Mouse (Mus musculus) intestine, embryonic 16.5 days (tissue): ENCODE data around the gene Nudt7. TPM values are rescaled to one million over a fixed set of nuclear protein-coding genes. Genes with fewer than 3 reads are reported as not detected.

Source experiments
- ATAC-seq: fragments of 200-750 bp; cut with Nextera tagmentation; 2 replicates; pipeline ENCODE4 v1.8.0; 2017; ENCODE audit warnings: moderate TSS enrichment, moderate library complexity
- H3K27ac ChIP-seq: fragments of 300-500 bp; sonication (generic); 2 replicates; pipeline ENCODE4 v1.5.1; 2014; ENCODE audit warnings: mild to moderate bottlenecking, low read length
- H3K27me3 ChIP-seq: fragments of 300-500 bp; sonication (generic); replicated peaks from 2 replicates; pipeline ENCODE4 v1.6.1; 2014; ENCODE audit warnings: low read length, control low read depth, mixed read lengths; ENCODE audit not compliant: control insufficient read depth, insufficient read depth
- H3K36me3 ChIP-seq: fragments of 300-500 bp; sonication (generic); 2 replicates; pipeline ENCODE4 v1.6.1; 2014; ENCODE audit warnings: low read length, control low read depth; ENCODE audit not compliant: control insufficient read depth, insufficient read depth
- H3K4me1 ChIP-seq: fragments of 300-500 bp; sonication (generic); 2 replicates; pipeline ENCODE4 v1.6.1; 2014; ENCODE audit warnings: low read length, control low read depth, mixed read lengths; ENCODE audit not compliant: control insufficient read depth, insufficient read depth
- H3K4me2 ChIP-seq: fragments of 300-500 bp; sonication (generic); 2 replicates; pipeline ENCODE4 v1.6.1; 2014; ENCODE audit warnings: low read depth, low read length, control low read depth
- H3K4me3 ChIP-seq: fragments of 300-500 bp; sonication (generic); 2 replicates; pipeline ENCODE4 v1.5.1; 2014; ENCODE audit warnings: mild to moderate bottlenecking, low read length
- H3K9ac ChIP-seq: fragments of 300-500 bp; sonication (generic); 2 replicates; pipeline ENCODE4 v1.6.1; 2014; ENCODE audit warnings: low read depth, low read length
- H3K9me3 ChIP-seq: fragments of 300-500 bp; sonication (generic); 2 replicates; pipeline ENCODE4 v1.6.1; 2016; ENCODE audit warnings: low read length, control low read depth; ENCODE audit not compliant: control insufficient read depth
- WGBS: fragments of 180-500 bp; shearing (Covaris S2); extraction: QIAGEN DNeasy Blood & Tissue Kit; methylation state at CpG from one replicate; pipeline ENCODE4 v1.1.7; 2014; 5-methylcytosine and 5-hydroxymethylcytosine counted together
- polyA plus RNA-seq: library from polyadenylated mRNA; unstranded; fragments of >200 nt; fragmentation: Nextera tagmentation; extraction: Ambion mirVana; gene quantifications from 2 replicates; pipeline ENCODE4 v1.2.1, GENCODE M21; 2015

Nudt7 gene
- polyA plus RNA-seq, 1 experiment from 2014 or later = 35.0 TPM

- H3K9me3 ChIP-seq = no peaks in the 10 kb centered on the region
- no peaks in the 10 kb centered on the region for H3K4me1 ChIP-seq
- WGBS = 68% methylated on average over 1 of the region's 1 CpGs
- no peaks in the 10 kb centered on the region for H3K27me3 ChIP-seq
- no peak for ATAC-seq
- no peak overlapping the region for H3K9ac ChIP-seq
- no peaks in the 10 kb centered on the region for H3K36me3 ChIP-seq
- no peak overlapping the region for H3K27ac ChIP-seq
- no peak overlapping the region for H3K4me2 ChIP-seq
- no peak overlapping the region for H3K4me3 ChIP-seq
These were observed 18.3 kb upstream of the Nudt7 start for GRCm38 (mm10) chr8:114115076-114115475.

- 12% methylated on average over 2 of the region's 2 CpGs for WGBS
- no peak for ATAC-seq
- no peak overlapping the region for H3K4me3 ChIP-seq
These were observed 17.3 kb upstream of the Nudt7 start for GRCm38 (mm10) chr8:114116049-114116448.

GRCm38 (mm10) chr8:114117439-114117838 is 15.9 kb upstream of the Nudt7 start:
- Histone ChIP-seq H3K27ac (no peak overlapping the region), H3K4me1 (no peaks in the 10 kb centered on the region), H3K27me3 (no peaks in the 10 kb centered on the region), H3K9ac (no peak overlapping the region), H3K4me2 (no peak overlapping the region), H3K4me3 (no peak overlapping the region), H3K36me3 (no peaks in the 10 kb centered on the region), H3K9me3 (no peaks in the 10 kb centered on the region)
- no peak for ATAC-seq

More at GRCm38 (mm10) chr8:114116049-114116448, 17.3 kb upstream of the Nudt7 start:
- no peaks in the 10 kb centered on the region for H3K9me3 ChIP-seq
- H3K4me1 ChIP-seq = no peaks in the 10 kb centered on the region
- no peak overlapping the region for H3K4me2 ChIP-seq
- no peak overlapping the region for H3K9ac ChIP-seq
- H3K27me3 ChIP-seq = no peaks in the 10 kb centered on the region
- no peaks in the 10 kb centered on the region for H3K36me3 ChIP-seq
- no peak overlapping the region for H3K27ac ChIP-seq

DNA sequence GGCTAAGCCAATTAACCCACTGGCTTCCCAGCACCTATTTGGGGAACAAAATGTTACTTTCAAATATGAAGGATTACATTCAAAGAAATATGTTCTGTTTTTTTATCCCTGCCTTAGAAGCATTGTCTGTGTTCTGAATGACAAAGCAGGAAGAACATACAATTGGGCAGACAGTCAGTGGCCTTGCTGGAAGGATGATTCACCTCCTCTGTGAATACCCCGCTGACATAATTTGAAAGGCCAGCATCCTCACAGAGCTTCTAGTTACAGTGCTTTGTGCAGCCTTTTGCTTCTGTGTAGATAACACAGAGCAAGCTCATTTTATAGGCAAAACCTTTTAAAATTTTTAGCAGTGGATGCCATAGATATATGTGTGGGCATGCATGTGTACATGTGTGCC is 11.6 kb upstream of the Nudt7 start:
- Histone ChIP-seq H3K4me1 (no peaks in the 10 kb centered on the region), H3K4me3 (no peak overlapping the region), H3K9me3 (no peaks in the 10 kb centered on the region), H3K9ac (no peak overlapping the region), H3K27me3 (no peaks in the 10 kb centered on the region), H3K4me2 (no peak overlapping the region), H3K36me3 (no peaks in the 10 kb centered on the region), H3K27ac (no peak overlapping the region)
- 87% methylated on average over 1 of the region's 1 CpGs for WGBS
- no peak for ATAC-seq

DNA sequence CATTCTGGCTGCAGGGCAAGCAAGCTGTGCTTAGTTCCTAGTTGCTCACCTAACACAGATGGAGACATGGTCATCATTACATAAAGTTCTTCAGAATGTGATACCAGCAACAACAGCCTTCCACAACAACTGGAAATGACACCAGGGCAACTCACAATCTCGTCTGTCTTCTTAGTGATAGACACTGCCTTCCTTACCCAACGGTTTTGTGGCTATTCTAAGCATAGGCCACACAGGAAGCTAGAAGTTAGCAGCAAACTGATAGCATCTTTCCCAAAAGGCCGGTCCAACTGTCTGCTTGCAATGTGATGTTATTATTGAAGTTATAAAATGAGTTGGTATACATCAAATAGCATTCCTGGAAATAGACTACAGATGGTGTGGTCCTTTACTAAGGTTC is 9.7 kb upstream of the Nudt7 start:
- Histone ChIP-seq H3K4me1 (no peaks in the 10 kb centered on the region), H3K36me3 (no peaks in the 10 kb centered on the region), H3K9ac (no peak overlapping the region), H3K4me2 (no peak overlapping the region), H3K4me3 (no peak overlapping the region), H3K27me3 (no peaks in the 10 kb centered on the region), H3K9me3 (no peaks in the 10 kb centered on the region), H3K27ac (no peak overlapping the region)
- 68% methylated on average over 3 of the region's 3 CpGs for WGBS
- ATAC-seq = no peak

DNA sequence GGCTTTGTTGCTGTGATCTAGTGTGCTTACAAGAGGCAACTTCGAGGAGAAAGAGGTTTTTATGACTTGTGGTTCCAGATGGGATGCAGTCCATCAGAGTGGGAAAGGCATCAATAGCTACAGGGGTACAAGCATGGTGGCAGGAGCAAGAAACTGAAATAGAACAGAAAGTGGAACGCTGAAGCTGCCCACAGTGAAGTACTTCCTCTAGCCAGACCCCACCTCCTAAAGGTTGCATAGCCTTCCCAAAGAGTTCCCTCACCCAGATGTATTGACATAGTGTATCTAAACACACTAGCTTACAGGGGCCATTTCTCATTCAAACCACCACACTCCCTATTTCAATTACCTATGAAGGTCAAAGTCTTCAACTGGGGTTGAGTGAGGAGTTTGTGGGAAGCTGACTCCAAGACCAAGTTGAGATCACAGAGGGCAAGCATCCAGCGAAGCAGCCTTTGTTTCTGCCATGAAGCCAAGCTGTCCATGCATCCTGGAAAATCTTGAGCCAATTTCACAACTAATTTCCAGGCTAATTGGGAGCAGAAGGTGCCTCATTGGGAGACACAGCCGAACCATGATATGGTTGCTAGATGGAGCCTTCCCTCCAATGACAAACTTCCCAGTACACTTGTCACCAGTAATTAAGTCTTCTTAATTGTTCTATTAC is 9.1 kb upstream of the Nudt7 start:
- no peaks in the 10 kb centered on the region for H3K4me1 ChIP-seq
- ATAC-seq = no peak

DNA sequence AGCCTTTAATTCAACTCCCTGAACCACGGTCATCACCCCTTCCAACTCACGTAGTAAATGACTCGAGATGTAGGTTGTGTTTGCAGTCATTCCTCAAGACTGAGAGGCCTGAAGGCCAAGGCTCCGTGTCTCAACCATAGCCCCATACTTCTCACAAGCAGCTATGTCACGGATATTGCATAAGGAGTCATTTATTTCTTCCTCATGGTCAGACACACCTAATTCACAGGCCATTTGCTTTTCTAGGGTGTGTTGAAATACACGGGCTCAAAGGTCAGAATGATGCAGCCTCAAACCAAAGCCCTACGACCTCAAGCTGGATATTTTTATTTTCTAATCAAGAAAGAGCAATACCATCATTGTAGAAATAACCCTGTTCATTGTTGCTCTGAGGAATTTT is 2.5 kb upstream of the Nudt7 start:
- ATAC-seq = peak; percentile 70

More for the DNA sequence above, 9.1 kb upstream of the Nudt7 start:
- Histone ChIP-seq H3K4me3 (no peak overlapping the region), H3K36me3 (no peaks in the 10 kb centered on the region), H3K27me3 (no peaks in the 10 kb centered on the region), H3K27ac (no peak overlapping the region), H3K9me3 (no peaks in the 10 kb centered on the region), H3K4me2 (no peak overlapping the region), H3K9ac (no peak overlapping the region)
- 77% methylated on average over 4 of the region's 4 CpGs for WGBS

DNA sequence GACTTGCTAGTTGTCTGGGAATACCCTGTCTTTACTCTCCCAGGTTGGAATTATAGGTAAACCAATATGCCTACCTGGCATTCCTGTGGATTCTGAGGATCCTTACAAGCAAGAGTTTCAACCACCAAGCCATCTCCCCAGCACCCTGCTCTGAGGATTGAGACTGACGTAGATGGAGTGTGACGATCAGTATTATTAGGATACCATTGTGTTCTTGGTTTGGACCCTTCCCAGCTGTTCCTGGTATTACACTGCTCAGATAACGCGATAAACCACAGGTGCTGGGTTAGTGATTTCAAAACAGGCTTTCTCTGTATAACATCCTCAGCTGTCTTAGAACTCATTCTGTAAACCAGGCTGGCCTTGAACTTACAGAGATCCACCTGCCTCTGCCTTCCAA is 1.9 kb upstream of the Nudt7 start:
- WGBS = 91% methylated on average over 4 of the region's 4 CpGs
- no peak for ATAC-seq
- H3K27ac ChIP-seq = peak overlapping the region; percentile 45; the same call in 1 of the 2 replicates

More for the DNA sequence above, 2.5 kb upstream of the Nudt7 start:
- H3K27me3 ChIP-seq = no peaks in the 10 kb centered on the region
- no peaks in the 10 kb centered on the region for H3K9me3 ChIP-seq
- H3K27ac ChIP-seq = 0 out of 2 replicates have a peak overlapping the region, but pooled peaks have one; percentile 45
- H3K4me3 ChIP-seq = no peak overlapping the region
- H3K36me3 ChIP-seq = no peaks in the 10 kb centered on the region
- no peak overlapping the region for H3K4me2 ChIP-seq
- H3K9ac ChIP-seq = no peak overlapping the region
- 56% methylated on average over 7 of the region's 7 CpGs for WGBS
- peaks cover 8% of the 10 kb centered on the region; the same call in 1 of the 2 replicates for H3K4me1 ChIP-seq

GRCm38 (mm10) chr8:114133050-114133509 is 277 bp upstream of the Nudt7 start:
- Histone ChIP-seq H3K4me2 (peak overlapping the region; percentile 83), H3K4me1 (peaks cover 8% of the 10 kb centered on the region; the same call in 1 of the 2 replicates), H3K4me3 (peak overlapping the region; percentile 62), H3K9ac (no peak overlapping the region), H3K36me3 (no peaks in the 10 kb centered on the region), H3K27ac (no peak overlapping the region), H3K27me3 (no peaks in the 10 kb centered on the region), H3K9me3 (no peaks in the 10 kb centered on the region)
- 25% methylated on average over 14 of the region's 14 CpGs for WGBS
- peak; percentile 2 for ATAC-seq

More for the DNA sequence above, 1.9 kb upstream of the Nudt7 start:
- H3K4me3 ChIP-seq = no peak overlapping the region
- no peaks in the 10 kb centered on the region for H3K9me3 ChIP-seq
- no peak overlapping the region for H3K4me2 ChIP-seq
- no peaks in the 10 kb centered on the region for H3K36me3 ChIP-seq
- no peaks in the 10 kb centered on the region for H3K27me3 ChIP-seq
- H3K9ac ChIP-seq = no peak overlapping the region
- H3K4me1 ChIP-seq = peaks cover 8% of the 10 kb centered on the region; the same call in 1 of the 2 replicates
